Mouse (Mus musculus) liver, embryonic 11.5 days (tissue): ENCODE measurements around the gene Orc3. TPM values are rescaled to one million over a fixed set of nuclear protein-coding genes. Genes with fewer than 3 reads are reported as not detected.

Experiments used
- polyA plus RNA-seq: library from polyadenylated mRNA; unstranded; fragments of >200 nt; fragmentation: Nextera tagmentation; extraction: Ambion mirVana; gene quantifications from 2 replicates; pipeline ENCODE4 v1.2.1, GENCODE M21; 2014

Gene Orc3
- polyA plus RNA-seq, 1 experiment from 2014 or later: 116 TPM

Other genes starting within 250 kb of the Orc3 start
- 44.0 and 44.2 TPM in 2 replicates for gene Akirin2, start 64.0 kb downstream of the Orc3 start, polyA plus RNA-seq
- gene Rars2, start within 50 bp of the Orc3 start, polyA plus RNA-seq: 70.9 and 85.1 TPM in 2 replicates
- gene Slc35a1, start 72.5 kb upstream of the Orc3 start, polyA plus RNA-seq: 40.1 and 42.8 TPM in 2 replicates
- gene Cfap206, start 115.3 kb upstream of the Orc3 start, polyA plus RNA-seq: 0.13 TPM in 1 of 2 replicates, not detected in the other
- not detected in 2 replicates for gene Gm136, start 141.3 kb upstream of the Orc3 start, polyA plus RNA-seq
- gene Smim8, start 163.5 kb upstream of the Orc3 start, polyA plus RNA-seq: 42.9 and 45.0 TPM in 2 replicates